Mouse (Mus musculus): ENCODE results near the gene Ing1. TPM values are rescaled to one million over a fixed set of nuclear protein-coding genes. Genes with fewer than 3 reads are reported as not detected.

Gene Ing1
- polyA plus RNA-seq, 1 experiment from 2014 or later = 38.1 TPM

DNA sequence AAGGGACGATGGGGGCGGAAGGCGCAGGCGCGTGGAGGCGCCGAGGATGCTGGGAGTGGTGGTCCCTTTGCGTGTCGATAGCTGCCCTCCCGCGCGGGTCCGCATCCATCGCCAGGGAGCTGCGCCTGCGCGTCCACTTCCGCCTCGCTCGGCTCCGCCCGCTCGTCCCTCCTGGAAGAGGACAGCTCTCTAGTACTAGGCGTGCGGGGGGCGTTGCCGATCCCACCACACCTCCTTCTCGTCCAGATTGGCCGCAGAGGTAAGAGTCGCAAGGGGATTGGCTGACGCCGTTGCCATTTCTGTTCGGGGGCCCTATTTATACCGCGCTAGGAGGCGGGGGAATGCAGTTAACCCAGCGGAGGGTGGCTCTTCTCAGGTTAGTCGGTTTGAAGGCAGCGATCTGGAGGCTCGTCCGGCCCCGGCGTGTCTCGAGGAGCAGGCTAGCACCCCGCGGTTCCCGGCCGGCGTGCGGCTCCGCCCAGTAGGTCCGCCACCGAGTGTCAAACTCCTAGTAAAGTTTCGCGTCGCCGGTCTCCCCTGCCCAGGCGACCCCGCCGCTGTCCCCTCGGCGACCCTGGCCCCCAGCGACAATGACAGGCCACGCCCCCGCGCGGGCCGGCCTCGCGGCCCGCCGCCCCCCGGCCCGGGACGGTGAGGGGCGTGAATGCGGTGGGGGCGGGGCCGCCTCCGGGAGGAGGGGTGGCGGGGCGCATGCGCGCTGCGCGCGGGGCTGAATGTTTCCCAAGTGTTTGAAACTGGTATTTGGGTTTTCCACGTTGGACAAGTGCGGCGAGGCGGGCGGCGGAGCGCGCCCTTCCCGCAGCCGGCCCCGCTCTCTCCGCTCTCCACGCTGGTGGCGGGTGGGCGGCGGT is 585 bp downstream of the Ing1 start:
- H3K4me2 ChIP-seq (ENCODE audit: low read length) = peak overlapping the region; percentile 63
- H3K27ac ChIP-seq (ENCODE audit: low read depth) = peak overlapping the region; percentile 98
- H3K4me1 ChIP-seq (replicated peaks; ENCODE audit: control insufficient read depth, insufficient read depth, low read length) = peaks cover 23% of the 10 kb centered on the region
- H3K27me3 ChIP-seq (replicated peaks; ENCODE audit: control insufficient read depth, insufficient read depth, low read length) = no peaks in the 10 kb centered on the region
- WGBS = under 1% methylated on average over 93 of the region's 103 CpGs
- H3K4me3 ChIP-seq (ENCODE audit: low read depth, low read length) = peak overlapping the region; percentile 88
- ATAC-seq (replicated peaks; ENCODE audit: low FRiP score, low TSS enrichment, low read depth) (peak; percentile 86), DNase-seq (ENCODE audit: low spot score) (peak; percentile 95)
- H3K9me3 ChIP-seq (ENCODE audit: control insufficient read depth, low read length) = no peaks in the 10 kb centered on the region
- H3K36me3 ChIP-seq (ENCODE audit: control insufficient read depth, insufficient read depth, low read length) = peaks cover under 1% of the 10 kb centered on the region; the same call in 1 of the 2 replicates
- peak overlapping the region; percentile 93 for H3K9ac ChIP-seq (ENCODE audit: low read length)

DNA sequence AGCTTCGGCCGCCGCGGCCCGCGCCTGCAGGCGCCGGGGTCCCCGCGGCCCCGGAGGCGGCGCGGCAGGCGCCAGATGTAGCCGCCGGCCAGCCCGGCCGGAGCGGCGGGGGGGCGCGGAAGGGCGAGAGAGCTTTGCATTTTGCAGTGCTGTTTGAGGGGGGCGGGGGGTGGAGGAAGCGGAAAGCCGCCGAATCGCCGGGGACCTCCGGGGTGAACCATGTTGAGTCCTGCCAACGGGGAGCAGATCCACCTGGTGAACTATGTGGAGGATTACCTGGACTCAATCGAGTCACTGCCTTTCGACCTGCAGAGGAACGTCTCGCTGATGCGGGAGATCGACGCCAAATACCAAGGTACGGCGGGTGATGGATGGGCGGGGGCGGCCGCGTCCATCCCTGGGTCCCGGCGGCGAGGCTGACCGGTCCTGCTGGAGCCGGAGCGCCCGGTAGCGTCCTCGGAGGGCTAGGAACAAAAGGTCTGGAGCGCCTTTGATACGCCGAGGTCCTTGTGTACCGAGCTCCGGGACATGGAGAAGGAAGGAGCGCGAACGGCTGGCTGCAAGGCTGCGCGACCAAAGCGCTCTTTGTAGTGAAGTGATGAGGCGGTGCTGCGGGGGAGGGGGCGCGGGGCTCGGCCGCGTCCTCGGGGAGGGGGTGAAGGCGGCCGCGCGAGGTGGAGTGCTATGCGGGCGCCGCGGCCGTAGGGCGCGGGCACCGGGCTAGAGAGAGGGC is 1.5 kb downstream of the Ing1 start:
- peak overlapping the region; percentile 88 for H3K4me3 ChIP-seq (ENCODE audit: low read depth, low read length)
- H3K4me1 ChIP-seq (replicated peaks; ENCODE audit: control insufficient read depth, insufficient read depth, low read length) = peaks cover 23% of the 10 kb centered on the region
- peak overlapping the region; percentile 63 for H3K4me2 ChIP-seq (ENCODE audit: low read length)
- H3K27ac ChIP-seq (ENCODE audit: low read depth) = peak overlapping the region; percentile 98
- H3K9ac ChIP-seq (ENCODE audit: low read length) = peak overlapping the region; percentile 93
- WGBS = under 1% methylated on average over 81 of the region's 85 CpGs
- H3K36me3 ChIP-seq (ENCODE audit: control insufficient read depth, insufficient read depth, low read length) = peaks cover 10% of the 10 kb centered on the region
- H3K9me3 ChIP-seq (ENCODE audit: control insufficient read depth, low read length) = no peaks in the 10 kb centered on the region
- DNase-seq (ENCODE audit: low spot score) (peak; percentile 78), ATAC-seq (replicated peaks; ENCODE audit: low FRiP score, low TSS enrichment, low read depth) (no peak)
- H3K27me3 ChIP-seq (replicated peaks; ENCODE audit: control insufficient read depth, insufficient read depth, low read length) = no peaks in the 10 kb centered on the region

DNA sequence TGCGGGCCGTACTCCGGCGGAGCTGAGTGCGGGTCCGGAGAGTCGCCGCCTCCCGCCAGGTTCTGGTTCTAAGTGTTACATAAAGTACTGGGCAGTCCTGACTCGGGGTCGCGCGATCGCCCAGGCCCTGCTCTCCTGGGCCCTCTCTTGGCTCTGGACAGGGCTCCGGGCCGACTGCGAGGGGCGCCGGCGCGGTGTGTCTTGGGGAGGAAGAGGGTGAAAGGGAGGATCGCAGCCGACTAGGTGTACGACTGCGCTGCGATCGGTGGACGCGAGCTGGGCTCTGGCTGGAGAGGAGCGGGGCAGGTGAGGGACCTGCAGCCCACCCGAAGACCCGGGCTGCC is 2.0 kb downstream of the Ing1 start:
- Histone ChIP-seq H3K4me2 (ENCODE audit: low read length) (peak overlapping the region; percentile 63), H3K4me3 (ENCODE audit: low read depth, low read length) (peak overlapping the region; percentile 88), H3K27ac (ENCODE audit: low read depth) (peak overlapping the region; percentile 98), H3K9me3 (ENCODE audit: control insufficient read depth, low read length) (no peaks in the 10 kb centered on the region), H3K9ac (ENCODE audit: low read length) (peak overlapping the region; percentile 93), H3K27me3 (replicated peaks; ENCODE audit: control insufficient read depth, insufficient read depth, low read length) (no peaks in the 10 kb centered on the region), H3K36me3 (ENCODE audit: control insufficient read depth, insufficient read depth, low read length) (peaks cover 15% of the 10 kb centered on the region), H3K4me1 (replicated peaks; ENCODE audit: control insufficient read depth, insufficient read depth, low read length) (peaks cover 23% of the 10 kb centered on the region)
- ATAC-seq (replicated peaks; ENCODE audit: low FRiP score, low TSS enrichment, low read depth) (peak; percentile 1; the same call in 1 of the 2 replicates), DNase-seq (ENCODE audit: low spot score) (no peak)
- WGBS = under 1% methylated on average over 32 of the region's 32 CpGs

DNA sequence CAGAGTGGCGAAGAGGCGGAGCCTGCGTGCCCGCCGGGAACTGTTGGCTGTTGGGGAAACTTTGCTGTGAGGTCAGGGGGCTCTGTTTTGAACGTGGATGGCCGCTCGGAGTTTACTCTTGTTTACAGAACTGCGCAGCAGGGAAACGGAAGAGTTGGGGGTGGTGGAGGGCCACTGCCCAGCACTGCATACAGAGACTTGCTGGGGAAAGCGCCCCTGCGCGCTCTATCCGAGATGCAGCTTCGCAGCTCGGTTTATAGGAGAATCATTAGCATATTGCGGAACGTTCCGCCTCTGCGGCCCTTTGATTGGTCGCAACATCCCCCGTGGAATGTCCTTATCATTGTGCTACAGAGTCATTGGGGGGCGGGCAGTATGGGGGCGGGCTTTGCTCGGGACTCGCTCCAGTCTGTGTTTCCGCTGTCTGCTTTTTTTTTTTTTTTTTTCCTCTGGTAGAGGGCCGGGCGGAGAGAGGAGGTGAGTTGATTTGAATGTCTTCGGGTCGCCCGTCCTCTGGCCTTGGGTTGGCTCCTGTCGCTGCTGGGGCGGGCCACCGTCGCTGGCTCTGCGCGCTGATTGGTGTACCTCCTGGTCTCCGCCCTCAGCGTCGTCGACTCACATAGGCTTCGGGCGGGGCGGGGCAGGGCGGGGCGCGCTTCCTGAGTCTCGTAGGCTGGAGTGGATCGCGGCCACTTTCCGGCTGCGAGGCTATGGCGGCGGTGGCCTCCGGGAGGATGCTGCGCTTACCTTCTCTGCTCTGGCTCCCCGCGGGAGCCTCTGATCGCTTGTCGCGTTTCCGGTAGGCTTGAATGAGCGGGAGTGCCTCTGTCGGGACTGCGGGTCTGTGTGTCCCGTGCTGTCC is 2.6 kb downstream of the Ing1 start:
- Histone ChIP-seq H3K27ac (ENCODE audit: low read depth) (peak overlapping the region; percentile 98), H3K4me3 (ENCODE audit: low read depth, low read length) (peak overlapping the region; percentile 88), H3K9ac (ENCODE audit: low read length) (peak overlapping the region; percentile 93), H3K4me1 (replicated peaks; ENCODE audit: control insufficient read depth, insufficient read depth, low read length) (peaks cover 23% of the 10 kb centered on the region), H3K27me3 (replicated peaks; ENCODE audit: control insufficient read depth, insufficient read depth, low read length) (no peaks in the 10 kb centered on the region), H3K9me3 (ENCODE audit: control insufficient read depth, low read length) (no peaks in the 10 kb centered on the region), H3K36me3 (ENCODE audit: control insufficient read depth, insufficient read depth, low read length) (peaks cover 17% of the 10 kb centered on the region), H3K4me2 (ENCODE audit: low read length) (peak overlapping the region; percentile 63)
- WGBS = under 1% methylated on average over 67 of the region's 67 CpGs
- ATAC-seq (replicated peaks; ENCODE audit: low FRiP score, low TSS enrichment, low read depth) (peak; percentile 79), DNase-seq (ENCODE audit: low spot score) (peak; percentile 96)

DNA sequence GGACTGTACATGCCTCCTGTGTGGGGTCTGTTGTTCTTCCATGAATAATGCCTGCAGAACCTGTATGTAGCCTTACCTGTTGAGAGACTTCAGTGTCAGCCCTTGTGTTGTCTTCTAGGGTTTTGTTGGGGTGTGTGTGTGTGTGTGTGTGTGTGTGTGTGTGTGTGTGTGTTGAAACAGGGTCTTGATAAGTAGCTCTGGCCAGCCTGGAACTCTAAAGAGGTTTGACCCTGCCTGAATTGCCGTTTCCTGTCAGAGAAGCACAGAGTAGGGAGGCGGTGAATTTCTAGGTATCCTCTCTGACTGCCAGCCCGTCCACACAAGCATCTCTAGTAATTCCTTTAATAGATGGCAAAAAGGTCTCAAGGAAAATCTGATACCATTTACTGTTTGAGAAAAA is 4.1 kb downstream of the Ing1 start:
- Histone ChIP-seq H3K4me2 (ENCODE audit: low read length) (peak overlapping the region; percentile 58; the same call in 1 of the 2 replicates), H3K27me3 (replicated peaks; ENCODE audit: control insufficient read depth, insufficient read depth, low read length) (no peaks in the 10 kb centered on the region), H3K9me3 (ENCODE audit: control insufficient read depth, low read length) (no peaks in the 10 kb centered on the region), H3K9ac (ENCODE audit: low read length) (no peak overlapping the region), H3K36me3 (ENCODE audit: control insufficient read depth, insufficient read depth, low read length) (peaks cover 32% of the 10 kb centered on the region), H3K27ac (ENCODE audit: low read depth) (no peak overlapping the region), H3K4me3 (ENCODE audit: low read depth, low read length) (no peak overlapping the region), H3K4me1 (replicated peaks; ENCODE audit: control insufficient read depth, insufficient read depth, low read length) (peaks cover 13% of the 10 kb centered on the region)
- 65% methylated on average over 3 of the region's 3 CpGs for WGBS
- DNase-seq (ENCODE audit: low spot score) (no peak), ATAC-seq (replicated peaks; ENCODE audit: low FRiP score, low TSS enrichment, low read depth) (no peak)

DNA sequence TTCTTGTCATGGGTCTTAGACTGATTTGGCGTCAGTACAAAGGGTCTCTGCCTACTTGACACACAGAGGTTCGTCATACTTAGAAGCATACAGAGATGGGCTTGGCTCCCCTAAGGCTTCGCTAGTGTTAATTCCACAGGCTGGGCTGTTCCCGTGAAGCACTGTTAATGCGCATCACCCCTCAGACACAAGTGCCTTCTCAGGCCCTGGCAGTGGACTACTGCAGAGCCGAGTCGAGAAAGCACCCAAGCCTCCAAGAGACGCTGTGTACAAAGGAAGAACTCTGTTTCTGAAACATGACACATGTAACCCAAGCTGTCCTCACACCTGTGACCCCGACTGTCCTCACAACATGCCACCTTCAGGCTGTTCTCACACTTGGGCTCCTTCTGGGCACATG is 4.8 kb downstream of the Ing1 start:
- Histone ChIP-seq H3K9me3 (ENCODE audit: control insufficient read depth, low read length) (no peaks in the 10 kb centered on the region), H3K27ac (ENCODE audit: low read depth) (no peak overlapping the region), H3K4me1 (replicated peaks; ENCODE audit: control insufficient read depth, insufficient read depth, low read length) (peaks cover 12% of the 10 kb centered on the region), H3K4me2 (ENCODE audit: low read length) (no peak overlapping the region), H3K36me3 (ENCODE audit: control insufficient read depth, insufficient read depth, low read length) (peaks cover 37% of the 10 kb centered on the region), H3K9ac (ENCODE audit: low read length) (no peak overlapping the region), H3K4me3 (ENCODE audit: low read depth, low read length) (no peak overlapping the region), H3K27me3 (replicated peaks; ENCODE audit: control insufficient read depth, insufficient read depth, low read length) (no peaks in the 10 kb centered on the region)
- no peak for ATAC-seq (replicated peaks; ENCODE audit: low FRiP score, low TSS enrichment, low read depth)
- DNase-seq (ENCODE audit: low spot score) = no peak
- 86% methylated on average over 9 of the region's 9 CpGs for whole genome bisulfite sequencing

DNA sequence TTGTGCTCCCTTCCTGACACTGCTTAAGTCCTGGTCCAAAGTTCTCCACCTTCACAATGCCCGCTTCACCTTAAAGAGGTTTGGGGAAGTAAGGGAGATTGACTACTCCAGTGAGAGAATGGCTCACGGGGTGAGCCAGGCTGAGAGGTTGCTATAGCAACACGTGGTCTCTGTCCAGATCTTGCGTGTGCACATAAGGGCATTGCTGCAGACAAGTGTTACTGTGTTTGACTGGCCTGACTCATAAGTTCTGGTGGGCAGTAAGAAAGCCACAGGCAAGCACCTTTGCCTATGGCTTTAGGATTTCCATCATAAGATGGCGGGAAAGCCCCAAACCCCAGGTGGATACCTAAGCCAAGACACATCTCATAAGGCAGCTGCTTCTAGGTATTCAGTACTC is 8.9 kb downstream of the Ing1 start:
- H3K9ac ChIP-seq (ENCODE audit: low read length) = no peak overlapping the region
- peaks cover 5% of the 10 kb centered on the region for H3K4me1 ChIP-seq (replicated peaks; ENCODE audit: control insufficient read depth, insufficient read depth, low read length)
- no peak overlapping the region for H3K4me3 ChIP-seq (ENCODE audit: low read depth, low read length)
- no peaks in the 10 kb centered on the region for H3K9me3 ChIP-seq (ENCODE audit: control insufficient read depth, low read length)
- no peaks in the 10 kb centered on the region for H3K27me3 ChIP-seq (replicated peaks; ENCODE audit: control insufficient read depth, insufficient read depth, low read length)
- peaks cover 42% of the 10 kb centered on the region for H3K36me3 ChIP-seq (ENCODE audit: control insufficient read depth, insufficient read depth, low read length)
- H3K27ac ChIP-seq (ENCODE audit: low read depth) = no peak overlapping the region
- DNase-seq (ENCODE audit: low spot score) (no peak), ATAC-seq (replicated peaks; ENCODE audit: low FRiP score, low TSS enrichment, low read depth) (no peak)
- H3K4me2 ChIP-seq (ENCODE audit: low read length) = no peak overlapping the region
- WGBS = 84% methylated on average over 5 of the region's 5 CpGs

DNA sequence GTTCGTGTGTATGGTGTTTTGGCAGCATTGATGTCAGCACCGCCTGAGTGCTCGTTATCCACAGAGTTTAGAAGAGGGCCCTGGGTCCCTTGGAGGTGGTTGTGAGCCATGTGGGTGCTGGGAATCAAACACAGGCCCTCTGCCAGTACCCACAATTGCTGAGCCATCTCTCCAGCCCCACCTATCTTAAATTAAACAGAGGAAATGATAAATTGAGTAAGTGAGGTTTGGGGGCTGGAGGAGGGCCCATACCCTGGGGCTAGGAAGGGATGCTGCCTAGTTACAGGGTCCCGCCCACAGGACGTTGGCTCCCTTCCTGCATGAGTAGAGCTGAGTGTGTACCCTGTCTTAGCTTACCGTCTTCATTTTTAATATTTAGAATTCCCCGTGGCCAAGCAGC is 9.3 kb downstream of the Ing1 start:
- Histone ChIP-seq H3K4me2 (ENCODE audit: low read length) (no peak overlapping the region), H3K27me3 (replicated peaks; ENCODE audit: control insufficient read depth, insufficient read depth, low read length) (no peaks in the 10 kb centered on the region), H3K27ac (ENCODE audit: low read depth) (no peak overlapping the region), H3K9me3 (ENCODE audit: control insufficient read depth, low read length) (no peaks in the 10 kb centered on the region), H3K4me1 (replicated peaks; ENCODE audit: control insufficient read depth, insufficient read depth, low read length) (peaks cover under 1% of the 10 kb centered on the region; the same call in 1 of the 2 replicates), H3K4me3 (ENCODE audit: low read depth, low read length) (no peak overlapping the region), H3K36me3 (ENCODE audit: control insufficient read depth, insufficient read depth, low read length) (peaks cover 42% of the 10 kb centered on the region), H3K9ac (ENCODE audit: low read length) (no peak overlapping the region)
- ATAC-seq (replicated peaks; ENCODE audit: low FRiP score, low TSS enrichment, low read depth) (no peak), DNase-seq (ENCODE audit: low spot score) (no peak)
- 81% methylated on average over 7 of the region's 7 CpGs for WGBS
